Mouse (Mus musculus) midbrain, embryonic 11.5 days (tissue): ENCODE measurements around the gene Scfd2. TPM values are rescaled to one million over a fixed set of nuclear protein-coding genes. Genes with fewer than 3 reads are reported as not detected.

Source experiments
- ATAC-seq: fragments of 200-750 bp; cut with Nextera tagmentation; 2 replicates; pipeline ENCODE4 v1.8.0; 2017; ENCODE audit warnings: moderate TSS enrichment, moderate library complexity; ENCODE audit not compliant: low FRiP score
- DNase-seq: peaks from one replicate; pipeline ENCODE4 v3.0.0; 2015; ENCODE audit warnings: low spot score; ENCODE audit errors: missing footprints
- H3K27ac ChIP-seq: fragments of 300-500 bp; sonication (generic); 2 replicates; pipeline ENCODE4 v1.5.1; 2014; ENCODE audit warnings: low read depth, low read length
- H3K27me3 ChIP-seq: fragments of 300-500 bp; sonication (generic); 2 replicates; pipeline ENCODE4 v1.6.1; 2014; ENCODE audit warnings: mild to moderate bottlenecking, low read length, moderate library complexity, mixed read lengths; ENCODE audit not compliant: control insufficient read depth, insufficient read depth
- H3K36me3 ChIP-seq: fragments of 300-500 bp; sonication (generic); 2 replicates; pipeline ENCODE4 v1.6.1; 2014; ENCODE audit warnings: mild to moderate bottlenecking, low read length, moderate library complexity, mixed read lengths; ENCODE audit not compliant: control insufficient read depth, insufficient read depth
- H3K4me1 ChIP-seq: fragments of 300-500 bp; sonication (generic); 2 replicates; pipeline ENCODE4 v1.6.1; 2014; ENCODE audit warnings: low read length; ENCODE audit not compliant: control insufficient read depth, insufficient read depth
- H3K4me2 ChIP-seq: fragments of 300-500 bp; sonication (generic); 2 replicates; pipeline ENCODE4 v1.6.1; 2014; ENCODE audit warnings: mild to moderate bottlenecking, moderate library complexity
- H3K4me3 ChIP-seq: fragments of 300-500 bp; sonication (generic); 2 replicates; pipeline ENCODE4 v1.5.1; 2014; ENCODE audit warnings: low read depth, low read length
- H3K9ac ChIP-seq: fragments of 300-500 bp; sonication (generic); 2 replicates; pipeline ENCODE4 v1.6.1; 2014; ENCODE audit warnings: low read length
- H3K9me3 ChIP-seq: fragments of 300-500 bp; sonication (generic); 2 replicates; pipeline ENCODE4 v1.6.1; 2016; ENCODE audit warnings: low read length; ENCODE audit not compliant: control insufficient read depth
- WGBS: fragments of 180-500 bp; shearing (Covaris S2); extraction: QIAGEN DNeasy Blood & Tissue Kit; methylation state at CpG from one replicate; pipeline ENCODE4 v1.1.7; 2014; 5-methylcytosine and 5-hydroxymethylcytosine counted together
- polyA plus RNA-seq: library from polyadenylated mRNA; unstranded; fragments of >200 nt; fragmentation: Nextera tagmentation; extraction: Ambion mirVana; gene quantifications from 2 replicates; pipeline ENCODE4 v1.2.1, GENCODE M21; 2014

Gene Scfd2
- polyA plus RNA-seq, 1 experiment from 2014 or later = 15.5 TPM

DNA sequence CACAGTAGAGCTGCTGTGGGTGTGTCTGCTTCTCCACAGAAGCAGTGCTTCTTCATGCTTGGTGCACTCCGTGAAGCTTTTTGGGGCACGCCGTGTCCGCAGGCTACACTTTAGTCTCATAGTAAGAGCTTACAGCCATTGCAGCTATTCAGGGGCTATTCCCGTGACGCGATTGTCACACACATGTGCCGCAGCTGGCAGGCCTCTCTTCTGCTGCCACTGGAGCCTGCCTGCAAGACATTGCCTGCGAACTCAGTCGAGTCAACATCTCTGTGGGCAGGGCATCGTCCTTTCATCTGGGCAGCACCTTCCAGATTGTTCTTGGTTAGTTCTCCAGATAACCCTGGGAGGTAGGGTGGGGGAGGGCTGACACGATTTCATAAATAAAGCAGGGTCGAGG lies 331.8 kb downstream of the Scfd2 start:
- Histone ChIP-seq H3K9ac (no peak overlapping the region), H3K27ac (no peak overlapping the region), H3K36me3 (peaks cover 4% of the 10 kb centered on the region; the same call in 1 of the 2 replicates), H3K4me2 (no peak overlapping the region), H3K4me3 (no peak overlapping the region), H3K4me1 (peaks cover 7% of the 10 kb centered on the region; the same call in 1 of the 2 replicates), H3K27me3 (no peaks in the 10 kb centered on the region), H3K9me3 (peaks cover 4% of the 10 kb centered on the region; the same call in 1 of the 2 replicates)
- no peak for ATAC-seq
- DNase-seq = no peak
- WGBS = 87% methylated on average over 13 of the region's 13 CpGs

GRCm38 (mm10) chr5:74198446-74198845 lies 333.1 kb downstream of the Scfd2 start:
- H3K9me3 ChIP-seq = peaks cover 3% of the 10 kb centered on the region; the same call in 1 of the 2 replicates
- peaks cover 15% of the 10 kb centered on the region for H3K4me1 ChIP-seq
- 0 out of 2 replicates have a peak, but pooled peaks cover 4% of the 10 kb centered on the region for H3K27me3 ChIP-seq
- no peak overlapping the region for H3K9ac ChIP-seq
- peaks cover 4% of the 10 kb centered on the region; the same call in 1 of the 2 replicates for H3K36me3 ChIP-seq
- H3K4me3 ChIP-seq = no peak overlapping the region
- H3K27ac ChIP-seq = no peak overlapping the region
- 93% methylated on average over 11 of the region's 11 CpGs for WGBS
- no peak overlapping the region for H3K4me2 ChIP-seq
- ATAC-seq (no peak), DNase-seq (no peak)

DNA sequence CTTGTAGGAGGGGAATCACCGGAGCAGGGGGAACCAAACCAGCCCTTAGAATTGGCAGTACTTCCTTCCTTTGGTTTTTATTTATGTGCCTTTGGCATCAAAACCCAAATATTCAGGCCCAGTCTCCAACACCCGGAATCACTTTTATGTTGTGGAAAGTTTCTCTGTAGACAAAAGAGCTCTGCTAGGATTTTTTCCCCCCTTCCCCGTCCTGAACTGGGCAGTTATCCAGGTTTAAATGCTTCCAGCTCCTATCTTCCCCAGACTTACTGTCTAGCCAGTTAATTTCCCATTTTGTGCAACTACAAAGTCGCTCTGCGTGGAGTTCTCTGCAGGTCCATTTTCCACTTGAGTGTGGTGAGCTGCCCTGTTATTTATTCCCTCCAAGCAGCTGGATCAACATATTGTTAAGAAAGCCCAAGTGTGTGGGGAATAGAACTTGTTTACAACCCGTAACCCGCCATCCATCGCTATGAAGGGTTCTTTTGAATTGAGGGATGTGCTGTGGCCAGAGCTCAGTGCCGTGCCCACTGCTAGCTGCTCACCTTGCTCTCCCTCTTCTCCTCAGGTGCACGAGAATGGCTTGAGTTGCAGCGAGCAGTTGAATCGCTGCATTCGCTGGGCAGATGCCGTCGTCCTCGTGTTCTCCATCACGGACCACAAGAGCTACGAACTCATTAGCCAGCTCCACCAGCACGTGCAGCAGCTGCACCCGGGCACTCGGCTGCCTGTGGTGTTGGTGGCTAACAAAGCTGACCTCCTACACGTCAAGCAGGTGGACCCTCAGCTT lies 333.8 kb downstream of the Scfd2 start:
- Histone ChIP-seq H3K27ac (no peak overlapping the region), H3K36me3 (peaks cover 4% of the 10 kb centered on the region; the same call in 1 of the 2 replicates), H3K4me2 (no peak overlapping the region), H3K4me1 (peaks cover 15% of the 10 kb centered on the region), H3K9ac (no peak overlapping the region), H3K9me3 (no peaks in the 10 kb centered on the region), H3K27me3 (peaks cover 4% of the 10 kb centered on the region; the same call in 1 of the 2 replicates), H3K4me3 (no peak overlapping the region)
- no peak for ATAC-seq
- WGBS = 90% methylated on average over 22 of the region's 22 CpGs
- DNase-seq = no peak

DNA sequence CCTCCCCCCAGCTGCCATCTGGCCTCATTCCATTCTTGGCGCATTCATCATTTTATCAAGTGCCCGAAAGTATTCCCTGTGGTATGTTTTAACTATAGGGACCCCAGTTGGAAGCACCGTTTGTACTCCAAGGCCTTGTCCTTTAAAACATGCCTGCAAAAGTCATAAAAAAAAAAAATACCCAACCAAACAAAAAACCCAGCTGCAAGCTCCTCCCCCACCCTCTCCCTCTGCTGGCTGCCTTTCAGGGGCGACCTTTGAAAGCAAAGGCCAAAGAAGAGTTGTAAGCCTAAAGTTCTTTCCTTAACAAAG lies 335.3 kb downstream of the Scfd2 start:
- Histone ChIP-seq H3K9ac (no peak overlapping the region; the same call in 1 of the 2 replicates), H3K4me2 (peak overlapping the region; percentile 94), H3K27me3 (peaks cover 8% of the 10 kb centered on the region; the same call in 1 of the 2 replicates), H3K4me3 (peak overlapping the region; percentile 85), H3K27ac (no peak overlapping the region), H3K36me3 (peaks cover 4% of the 10 kb centered on the region; the same call in 1 of the 2 replicates), H3K4me1 (peaks cover 15% of the 10 kb centered on the region), H3K9me3 (no peaks in the 10 kb centered on the region)
- DNase-seq (peak; percentile 88), ATAC-seq (no peak)
- WGBS = 6% methylated on average over 4 of the region's 4 CpGs

DNA sequence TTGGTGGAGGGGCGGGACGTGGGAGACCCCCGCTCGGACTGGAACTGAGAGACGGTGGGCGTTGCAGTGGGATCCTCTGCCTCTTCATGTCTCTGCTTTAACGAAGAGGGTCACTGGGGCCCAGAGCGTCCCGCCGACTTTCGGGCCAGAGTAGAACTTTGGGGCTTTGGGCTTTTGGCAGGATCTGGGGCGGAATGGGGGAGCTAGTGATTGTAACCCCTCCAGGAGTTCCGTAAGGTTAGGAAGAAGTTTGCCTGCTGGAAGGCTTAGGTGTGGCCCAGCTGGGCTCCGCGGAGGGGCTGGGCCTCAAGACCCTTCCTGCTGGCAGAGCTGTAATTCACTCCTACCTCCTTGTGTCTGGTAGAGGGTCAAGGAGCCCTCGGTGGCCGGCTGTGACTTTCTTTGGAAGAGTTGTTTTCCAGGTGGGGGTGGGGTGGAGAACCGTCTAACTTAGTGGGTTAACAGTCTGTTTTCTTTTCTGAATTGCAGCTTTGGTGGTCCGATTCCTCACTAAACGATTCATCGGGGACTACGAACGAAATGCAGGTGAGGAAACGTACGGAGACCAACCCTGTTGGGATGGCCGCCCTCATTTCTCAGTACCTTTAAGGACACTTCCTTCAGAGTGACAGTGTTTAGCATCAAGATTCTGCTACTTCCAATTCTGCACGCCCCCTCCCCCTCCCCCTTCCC lies 335.8 kb downstream of the Scfd2 start:
- peak overlapping the region; percentile 20; the same call in 1 of the 2 replicates for H3K27ac ChIP-seq
- DNase-seq (peak; percentile 94), ATAC-seq (peak; percentile 33)
- peaks cover 15% of the 10 kb centered on the region for H3K4me1 ChIP-seq
- peaks cover 11% of the 10 kb centered on the region; the same call in 1 of the 2 replicates for H3K27me3 ChIP-seq
- peak overlapping the region; percentile 84 for H3K9ac ChIP-seq
- H3K4me3 ChIP-seq = peak overlapping the region; percentile 85
- H3K9me3 ChIP-seq = no peaks in the 10 kb centered on the region
- H3K4me2 ChIP-seq = peak overlapping the region; percentile 94
- WGBS = under 1% methylated on average over 27 of the region's 27 CpGs
- peaks cover 4% of the 10 kb centered on the region; the same call in 1 of the 2 replicates for H3K36me3 ChIP-seq

DNA sequence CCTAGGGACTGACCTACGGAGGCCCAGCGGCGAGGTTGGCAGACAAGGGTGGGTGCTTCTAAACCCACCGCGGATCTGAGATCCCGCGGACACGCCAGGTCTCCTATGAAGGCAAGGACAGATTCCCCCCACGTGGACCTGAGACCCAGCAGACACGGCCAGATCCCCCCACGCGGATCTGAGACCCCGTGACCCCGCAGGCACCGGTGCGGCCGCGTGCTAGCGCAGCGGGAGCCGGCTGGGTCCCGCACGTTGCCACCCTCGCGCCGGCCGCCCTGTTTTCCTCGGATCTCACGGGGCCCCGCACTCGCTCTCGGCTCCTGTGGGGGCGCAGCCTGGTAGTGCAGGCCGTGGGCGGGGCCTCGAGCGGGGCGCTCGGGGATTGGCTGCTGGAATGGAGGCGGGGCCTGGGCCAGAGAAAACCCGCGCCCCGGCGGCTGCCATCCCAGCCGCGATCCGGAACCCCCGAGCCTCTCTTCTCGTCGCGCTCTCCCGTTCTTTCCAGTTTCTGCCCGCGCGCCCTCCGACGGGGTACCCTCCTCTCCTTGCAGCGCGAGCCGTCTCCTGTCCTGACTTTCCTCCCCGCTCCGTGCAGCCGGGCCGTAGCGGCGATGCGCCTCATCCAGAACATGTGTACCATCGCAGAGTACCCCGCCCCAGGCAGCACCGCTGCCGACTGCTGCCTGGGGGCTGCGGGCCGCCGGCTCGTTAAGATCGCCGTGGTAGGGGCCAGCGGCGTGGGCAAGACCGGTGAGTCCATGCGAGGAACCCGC lies 336.5 kb downstream of the Scfd2 start, which contains the start of gene Rasl11b:
Gene Rasl11b (plus strand): TSS at position 446 of the 773 bp plus-strand sequence.
- H3K27me3 ChIP-seq = peaks cover 11% of the 10 kb centered on the region; the same call in 1 of the 2 replicates
- H3K9ac ChIP-seq = peak within 1 kb of the TSS; percentile 84
- DNase-seq (peak; percentile 98), ATAC-seq (peak; percentile 96)
- H3K36me3 ChIP-seq = peaks cover 4% of the 10 kb centered on the region; the same call in 1 of the 2 replicates
- H3K9me3 ChIP-seq = no peaks in the 10 kb centered on the region
- WGBS = under 1% methylated on average over 72 of the region's 82 CpGs
- H3K4me2 ChIP-seq = peak within 1 kb of the TSS; percentile 94
- peak within 1 kb of the TSS; percentile 85 for H3K4me3 ChIP-seq
- peaks cover 16% of the 10 kb centered on the region for H3K4me1 ChIP-seq
- peak within 1 kb of the TSS; percentile 20; the same call in 1 of the 2 replicates for H3K27ac ChIP-seq

DNA sequence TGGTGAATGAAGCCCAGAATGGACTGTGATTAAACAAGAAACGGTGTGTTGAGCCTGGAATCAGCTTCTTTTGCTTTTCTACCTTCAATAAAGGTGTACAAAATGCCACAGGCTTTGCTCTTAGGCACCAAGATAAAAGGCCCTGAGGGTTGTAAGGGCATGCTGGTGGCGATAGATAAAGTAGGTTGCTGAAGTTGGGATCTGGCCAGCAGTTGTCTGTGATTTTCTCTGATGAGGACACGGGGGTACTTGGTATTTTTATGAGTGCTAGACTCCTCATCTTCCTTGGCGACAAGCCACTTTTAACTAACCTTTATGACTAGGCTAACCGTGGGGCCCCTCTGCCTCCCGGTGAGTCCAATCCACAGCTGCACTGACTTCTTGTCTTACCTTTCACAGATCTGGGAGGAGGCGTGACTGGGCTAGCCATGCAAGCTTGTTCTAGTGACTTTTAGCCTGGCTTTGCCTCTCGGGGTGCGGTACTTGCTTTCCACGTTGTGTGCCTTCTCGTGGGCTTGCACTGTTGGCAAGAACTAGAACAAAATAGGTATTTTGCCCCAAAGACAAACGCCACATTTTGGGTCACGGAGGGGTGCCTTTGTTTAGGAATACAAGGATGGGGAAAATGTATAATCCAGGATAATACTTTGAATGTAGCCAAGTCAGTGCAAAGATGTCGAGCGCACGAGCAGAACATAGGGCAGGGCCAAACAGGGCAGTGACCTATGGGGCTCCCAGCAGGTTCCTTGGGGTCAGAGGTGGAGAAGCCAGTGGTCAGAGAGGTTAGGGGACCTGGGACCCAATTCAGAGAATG lies 337.3 kb downstream of the Scfd2 start:
- H3K4me2 ChIP-seq = peak overlapping the region; percentile 94
- H3K9me3 ChIP-seq = no peaks in the 10 kb centered on the region
- peaks cover 11% of the 10 kb centered on the region; the same call in 1 of the 2 replicates for H3K27me3 ChIP-seq
- H3K9ac ChIP-seq = peak overlapping the region; percentile 84
- ATAC-seq (no peak; the same call in 1 of the 2 replicates), DNase-seq (no peak)
- 26% methylated on average over 16 of the region's 16 CpGs for WGBS
- H3K27ac ChIP-seq = no peak overlapping the region
- H3K36me3 ChIP-seq = peaks cover 4% of the 10 kb centered on the region; the same call in 1 of the 2 replicates
- H3K4me1 ChIP-seq = peaks cover 17% of the 10 kb centered on the region
- peak overlapping the region; percentile 85 for H3K4me3 ChIP-seq

GRCm38 (mm10) chr5:74193626-74194025 lies 337.9 kb downstream of the Scfd2 start:
- H3K9me3 ChIP-seq = no peaks in the 10 kb centered on the region
- H3K4me3 ChIP-seq = no peak overlapping the region
- ATAC-seq (no peak), DNase-seq (no peak)
- no peak overlapping the region for H3K4me2 ChIP-seq
- no peak overlapping the region for H3K9ac ChIP-seq
- no peak overlapping the region for H3K27ac ChIP-seq
- H3K36me3 ChIP-seq = peaks cover 4% of the 10 kb centered on the region; the same call in 1 of the 2 replicates
- peaks cover 17% of the 10 kb centered on the region for H3K4me1 ChIP-seq
- H3K27me3 ChIP-seq = peaks cover 11% of the 10 kb centered on the region; the same call in 1 of the 2 replicates
- 42% methylated on average over 7 of the region's 7 CpGs for WGBS
